Mouse (Mus musculus) midbrain, postnatal 0 days (tissue): Measurements from ENCODE around the gene Mrpl2. TPM values are rescaled to one million over a fixed set of nuclear protein-coding genes. Genes with fewer than 3 reads are reported as not detected.

Source experiments
- ATAC-seq: fragments of 200-750 bp; cut with Nextera tagmentation; 2 replicates; pipeline ENCODE4 v1.8.0; 2017; ENCODE audit warnings: moderate number of reproducible peaks, mild to moderate bottlenecking, moderate TSS enrichment, moderate library complexity; ENCODE audit not compliant: low FRiP score
- DNase-seq: peaks from one replicate; pipeline ENCODE4 v3.0.0-alpha.2; 2015; ENCODE audit warnings: low spot score
- H3K27ac ChIP-seq: fragments of 300-500 bp; sonication (generic); 2 replicates; pipeline ENCODE4 v1.5.1; 2014; ENCODE audit warnings: low read depth, mild to moderate bottlenecking, low read length, mixed read lengths
- H3K27me3 ChIP-seq: fragments of 300-500 bp; sonication (generic); 2 replicates; pipeline ENCODE4 v1.6.1; 2014; ENCODE audit warnings: low read length, control low read depth, mixed read lengths; ENCODE audit not compliant: insufficient read depth
- H3K36me3 ChIP-seq: fragments of 300-500 bp; sonication (generic); 2 replicates; pipeline ENCODE4 v1.6.1; 2014; ENCODE audit warnings: low read length, control low read depth, mixed read lengths; ENCODE audit not compliant: insufficient read depth
- H3K4me1 ChIP-seq: fragments of 300-500 bp; sonication (generic); 2 replicates; pipeline ENCODE4 v1.6.1; 2014; ENCODE audit warnings: mild to moderate bottlenecking, control low read depth, antibody characterized with exemption, low read length, mixed read lengths; ENCODE audit not compliant: insufficient read depth
- H3K4me2 ChIP-seq: fragments of 300-500 bp; sonication (generic); 2 replicates; pipeline ENCODE4 v1.6.1; 2014; ENCODE audit warnings: low read depth, mild to moderate bottlenecking, low read length, mixed read lengths; ENCODE audit not compliant: poor library complexity, severe bottlenecking
- H3K4me3 ChIP-seq: fragments of 300-500 bp; sonication (generic); 2 replicates; pipeline ENCODE4 v1.5.1; 2014; ENCODE audit warnings: low read depth, mild to moderate bottlenecking, low read length, moderate library complexity
- H3K9ac ChIP-seq: fragments of 300-500 bp; sonication (generic); replicated peaks from 2 replicates; pipeline ENCODE4 v1.6.1; 2014; ENCODE audit warnings: mild to moderate bottlenecking, low read length, moderate library complexity, mixed read lengths; ENCODE audit not compliant: poor library complexity, severe bottlenecking
- H3K9me3 ChIP-seq: fragments of 300-500 bp; sonication (generic); 2 replicates; pipeline ENCODE4 v1.6.1; 2016; ENCODE audit warnings: low read length, control low read depth
- CTCF ChIP-seq: IDR thresholded peaks from 2 replicates; pipeline ENCODE4 v1.5.1; 2016; ENCODE audit warnings: antibody characterized with exemption, mild to moderate bottlenecking
- WGBS: fragments of 180-500 bp; shearing (Covaris S2); extraction: QIAGEN DNeasy Blood & Tissue Kit; methylation state at CpG from one replicate; pipeline ENCODE4 v1.1.7; 2014; 5-methylcytosine and 5-hydroxymethylcytosine counted together
- polyA plus RNA-seq: library from polyadenylated mRNA; unstranded; fragments of >200 nt; fragmentation: Nextera tagmentation; extraction: Ambion mirVana; gene quantifications from 2 replicates; pipeline ENCODE4 v1.2.1, GENCODE M21; 2015
- total RNA-seq: library from RNA; depleted of rRNA; stranded (reverse); fragments of >200 nt; gene quantifications from 2 replicates; pipeline ENCODE4 v1.2.3, GENCODE M21; 2014

Mrpl2 gene
- total and polyA plus RNA-seq, 2 experiments from 2014 or later = 46.7 to 85.7 TPM

DNA sequence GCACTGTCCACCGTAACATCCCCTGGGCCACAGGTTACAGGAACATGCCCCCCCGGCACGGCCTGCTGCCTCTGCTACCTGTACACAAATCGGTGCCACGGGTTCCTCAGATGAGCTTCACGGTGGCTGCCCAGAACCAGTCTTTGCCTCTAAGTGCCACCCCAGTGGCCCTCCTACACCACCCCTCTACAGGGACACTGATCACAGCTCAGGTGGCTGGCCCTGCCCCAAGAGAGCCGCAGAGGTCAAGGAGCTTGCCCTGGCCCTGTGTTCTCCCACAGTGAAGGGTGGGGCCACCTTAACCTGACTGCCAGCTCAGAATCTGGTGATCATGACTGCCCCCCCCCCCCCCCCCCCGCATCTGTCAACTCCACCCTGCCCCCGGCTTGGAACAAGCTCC is 32.4 kb downstream of the Mrpl2 start, which contains the start of gene Mea1:
Mea1 (plus strand) TSS at position 378 of the 400 bp plus-strand sequence.
- TF ChIP-seq CTCF = no peak
- Histone ChIP-seq H3K9ac (peak within 1 kb of the TSS; percentile 83), H3K27me3 (no peaks in the 10 kb centered on the region), H3K27ac (no peak within 1 kb of the TSS), H3K4me2 (peak within 1 kb of the TSS; percentile 59), H3K4me1 (peaks cover 22% of the 10 kb centered on the region; the same call in 1 of the 2 replicates), H3K36me3 (peaks cover 41% of the 10 kb centered on the region), H3K4me3 (peak within 1 kb of the TSS; percentile 91; the same call in 1 of the 2 replicates), H3K9me3 (no peaks in the 10 kb centered on the region)
- no peak for ATAC-seq
- DNase-seq = no peak
- WGBS = 94% methylated on average over 9 of the region's 9 CpGs

DNA sequence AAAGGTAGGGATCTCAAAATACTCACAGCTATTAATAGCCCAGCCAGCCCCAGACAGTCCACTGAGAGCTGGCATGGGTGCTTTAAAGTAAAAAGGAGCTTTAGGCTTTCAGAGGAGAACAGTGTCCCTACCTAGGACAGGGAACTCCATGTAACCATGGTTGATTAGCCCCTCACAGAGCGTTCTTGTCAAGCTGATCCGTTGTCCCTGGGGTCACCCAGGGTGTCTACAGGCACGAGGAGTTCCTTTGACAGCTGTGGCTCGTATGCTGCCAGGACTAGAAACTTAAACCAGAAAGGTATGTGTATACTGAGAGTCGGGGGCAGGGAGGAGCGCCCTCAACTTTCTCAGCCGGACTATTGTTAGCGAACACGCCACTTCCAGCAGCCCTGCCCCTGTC is 32.9 kb downstream of the Mrpl2 start:
- no peak for DNase-seq
- Histone ChIP-seq H3K4me1 (peaks cover 20% of the 10 kb centered on the region; the same call in 1 of the 2 replicates), H3K4me2 (peak overlapping the region; percentile 59), H3K9ac (0 out of 2 replicates have a peak overlapping the region, but pooled peaks have one; percentile 83), H3K4me3 (no peak overlapping the region), H3K36me3 (peaks cover 45% of the 10 kb centered on the region), H3K27me3 (no peaks in the 10 kb centered on the region), H3K9me3 (no peaks in the 10 kb centered on the region), H3K27ac (no peak overlapping the region)
- ATAC-seq = no peak
- TF ChIP-seq CTCF = no peak
- WGBS = 66% methylated on average over 9 of the region's 9 CpGs

DNA sequence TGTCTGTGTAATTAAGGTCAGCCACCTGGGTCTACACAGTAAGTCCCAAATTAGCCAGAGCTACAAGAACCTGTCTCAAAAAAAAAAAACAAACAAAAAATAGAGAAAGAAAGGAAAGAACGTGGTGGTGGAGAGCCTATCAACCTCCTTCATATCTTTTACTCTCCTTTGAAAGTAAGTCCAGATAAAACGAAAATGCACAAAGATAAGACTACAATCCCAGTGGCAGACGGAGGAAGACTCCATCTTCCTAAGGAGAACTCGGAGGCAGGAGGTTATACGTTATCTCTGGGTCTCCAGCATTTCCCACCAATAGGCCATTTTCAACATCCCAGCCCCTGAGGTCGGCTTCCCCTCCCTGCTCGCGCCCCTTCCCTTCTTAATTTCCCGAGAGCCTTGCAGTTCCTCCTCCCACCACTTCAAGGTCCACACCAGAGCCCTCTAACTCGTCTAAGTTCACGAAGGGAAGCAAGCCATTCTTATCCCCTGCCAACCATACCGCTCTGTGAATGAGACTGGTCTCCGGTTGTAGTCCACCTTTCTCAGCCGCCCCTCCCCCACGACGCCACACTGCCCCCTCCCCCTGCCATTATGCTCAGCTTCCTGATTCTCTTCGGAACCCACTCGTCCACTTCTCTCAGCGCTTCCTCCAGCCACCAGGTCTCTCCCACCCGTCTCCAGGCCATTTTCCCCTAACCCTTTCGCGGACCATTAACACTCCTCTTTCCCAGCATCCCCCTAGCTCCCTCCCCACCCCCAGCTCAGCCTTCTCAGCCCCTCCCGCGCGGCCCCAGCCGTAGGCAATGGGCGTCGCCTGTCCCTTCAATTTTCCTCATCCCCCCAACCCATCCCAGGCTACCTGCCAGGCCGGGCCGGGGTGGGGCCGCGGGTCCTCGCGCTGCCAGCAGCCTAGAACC is 34.1 kb downstream of the Mrpl2 start:
- Histone ChIP-seq H3K36me3 (peaks cover 52% of the 10 kb centered on the region), H3K4me3 (peak overlapping the region; percentile 91), H3K27ac (peak overlapping the region; percentile 83), H3K9me3 (no peaks in the 10 kb centered on the region), H3K27me3 (no peaks in the 10 kb centered on the region), H3K4me2 (peak overlapping the region; percentile 59), H3K9ac (peak overlapping the region; percentile 83), H3K4me1 (peaks cover 15% of the 10 kb centered on the region; the same call in 1 of the 2 replicates)
- peak; percentile 69 for DNase-seq
- ATAC-seq = peak; percentile 55
- TF ChIP-seq CTCF = peak; percentile 53
- 2% methylated on average over 33 of the region's 34 CpGs for WGBS

DNA sequence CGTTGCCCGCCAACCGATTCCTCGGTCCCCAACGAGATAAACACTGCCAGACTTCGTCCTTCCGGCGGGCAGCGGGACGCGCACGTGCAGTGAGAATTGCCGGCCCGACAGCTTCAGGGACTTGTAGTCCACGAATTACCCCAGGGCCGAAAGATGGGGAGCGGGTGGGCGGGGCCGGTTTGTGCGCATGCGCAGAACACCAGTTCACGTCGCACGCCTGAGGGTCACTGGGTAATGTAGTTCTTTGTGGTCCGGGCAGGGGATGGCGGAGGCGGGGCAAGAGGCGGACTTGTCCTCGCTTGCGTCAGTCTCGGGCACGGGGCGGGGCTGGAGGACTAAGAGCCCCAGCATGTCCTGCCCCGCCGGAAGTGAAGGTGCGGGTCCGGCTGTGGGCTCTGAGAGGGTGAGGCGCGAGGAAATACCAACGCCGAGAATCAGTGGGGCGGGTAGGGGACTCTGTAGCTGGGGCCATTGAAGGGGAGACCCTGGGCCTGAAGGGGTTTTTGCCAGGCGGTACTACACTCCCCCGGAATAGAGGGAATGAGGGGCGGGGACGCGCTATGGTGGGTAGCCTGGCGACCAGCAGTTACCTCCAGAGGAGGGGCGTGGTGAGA is 34.8 kb downstream of the Mrpl2 start, which contains the start of gene Klhdc3:
Klhdc3 (minus strand) TSS at position 155 of the 614 bp plus-strand sequence.
- no peaks in the 10 kb centered on the region for H3K9me3 ChIP-seq
- peak within 1 kb of the TSS; percentile 83 for H3K27ac ChIP-seq
- peaks cover 51% of the 10 kb centered on the region for H3K36me3 ChIP-seq
- peak; percentile 98 for DNase-seq
- WGBS = 0% methylated on average over 48 of the region's 49 CpGs
- H3K27me3 ChIP-seq = no peaks in the 10 kb centered on the region
- peak within 1 kb of the TSS; percentile 91 for H3K4me2 ChIP-seq
- peak; percentile 43 for TF ChIP-seq CTCF
- H3K4me1 ChIP-seq = peaks cover 15% of the 10 kb centered on the region; the same call in 1 of the 2 replicates
- peak; percentile 96 for ATAC-seq
- H3K4me3 ChIP-seq = peak within 1 kb of the TSS; percentile 91
- H3K9ac ChIP-seq = peak within 1 kb of the TSS; percentile 83

DNA sequence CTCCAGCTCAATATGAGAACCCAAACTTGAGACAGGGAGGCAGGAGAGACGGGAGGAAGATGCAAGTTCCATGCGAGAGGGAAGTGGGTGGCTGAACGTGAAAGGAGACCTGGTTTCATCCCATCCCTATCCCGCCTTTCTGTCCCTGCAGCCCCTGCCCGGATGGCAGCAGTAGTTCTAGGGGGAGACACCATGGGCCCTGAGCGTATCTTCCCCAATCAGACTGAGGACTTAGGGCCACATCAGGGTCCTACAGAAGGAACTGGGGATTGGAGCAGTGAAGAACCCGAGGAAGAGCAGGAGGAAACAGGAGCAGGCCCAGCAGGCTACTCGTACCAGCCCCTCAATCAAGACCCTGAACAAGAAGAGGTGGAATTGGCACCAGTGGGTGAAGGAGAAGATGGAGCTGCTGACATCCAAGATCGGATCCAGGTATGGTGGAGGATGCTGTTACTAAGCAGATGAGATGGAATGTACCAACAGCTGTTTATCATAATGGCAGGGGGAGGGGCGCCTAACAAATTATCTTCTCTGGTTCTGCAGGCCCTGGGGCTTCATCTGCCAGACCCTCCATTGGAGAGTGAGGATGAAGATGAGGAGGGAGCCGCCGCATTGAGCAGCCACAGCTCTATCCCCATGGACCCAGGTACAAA is 35.6 kb downstream of the Mrpl2 start:
- ATAC-seq (no peak), DNase-seq (no peak)
- H3K9ac ChIP-seq = peak overlapping the region; percentile 74
- H3K4me1 ChIP-seq = peaks cover 15% of the 10 kb centered on the region; the same call in 1 of the 2 replicates
- peak overlapping the region; percentile 91 for H3K4me2 ChIP-seq
- H3K27ac ChIP-seq = peak overlapping the region; percentile 83
- no peaks in the 10 kb centered on the region for H3K27me3 ChIP-seq
- 25% methylated on average over 12 of the region's 12 CpGs for WGBS
- 0 out of 2 replicates have a peak, but pooled peaks have one; percentile 1 for TF ChIP-seq CTCF
- peaks cover 51% of the 10 kb centered on the region for H3K36me3 ChIP-seq
- H3K9me3 ChIP-seq = no peaks in the 10 kb centered on the region
- peak overlapping the region; percentile 91 for H3K4me3 ChIP-seq
